Mouse (Mus musculus) right cerebral cortex, postnatal 25 days (tissue): ENCODE measurements around the gene Tas1r3.

Experiments
- DNase-seq: peaks from one replicate; pipeline ENCODE4 v3.0.0; 2022

Gene Tas1r3

GRCm38 (mm10) chr4:155883587-155883986 lies 20.4 kb upstream of the Tas1r3 start:
- DNase-seq = no peak

DNA sequence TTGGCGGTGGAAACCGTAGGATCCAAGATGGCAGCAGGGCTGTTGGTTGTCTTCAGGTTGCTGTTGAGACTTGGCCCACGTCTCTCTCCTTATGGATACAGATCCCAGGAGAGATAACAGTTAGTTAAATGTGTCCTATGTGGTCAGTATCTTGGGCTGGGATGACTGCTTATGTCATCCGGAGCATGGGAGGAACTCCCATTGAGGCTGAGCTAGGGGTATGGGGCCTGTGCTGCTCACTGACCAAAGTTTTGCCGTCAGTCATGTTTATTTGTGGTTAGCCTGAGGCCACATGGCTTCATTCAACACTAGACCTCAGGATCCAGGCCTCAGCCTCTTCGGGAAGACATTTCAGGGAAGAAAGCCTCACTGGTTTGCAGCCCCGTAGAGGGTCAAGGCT lies 8.2 kb upstream of the Tas1r3 start:
- no peak for DNase-seq

- DNase-seq = peak; percentile 98
Measured at GRCm38 (mm10) chr4:155869317-155870033, 6.3 kb upstream of the Tas1r3 start, which contains the start of the genes Cptp and Ints11. Gene Cptp (minus strand): TSS chr4:155869440. Gene Ints11 (plus strand): TSS chr4:155869546.

GRCm38 (mm10) chr4:155868614-155869298 lies 5.6 kb upstream of the Tas1r3 start:
- no peak for DNase-seq

DNA sequence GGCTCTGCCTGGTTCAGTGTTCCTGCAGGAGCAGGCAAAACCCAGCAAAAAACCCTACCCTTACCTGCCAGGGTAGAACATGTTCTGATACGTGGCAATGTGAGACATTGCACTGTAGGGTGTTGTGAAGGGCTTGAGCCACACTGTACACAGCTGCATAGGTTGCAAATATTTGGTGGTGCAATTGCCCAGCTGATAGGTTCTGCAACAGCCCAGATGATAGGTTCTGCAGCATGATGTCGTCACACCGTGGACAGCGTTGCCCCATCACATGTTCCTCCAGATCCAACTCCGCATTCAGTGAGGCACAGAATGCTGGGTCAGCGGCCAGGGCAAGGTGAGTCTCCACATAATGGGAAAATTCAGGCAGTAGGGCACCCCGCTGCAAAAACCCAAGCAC lies 1.4 kb downstream of the Tas1r3 start:
- no peak for DNase-seq

DNA sequence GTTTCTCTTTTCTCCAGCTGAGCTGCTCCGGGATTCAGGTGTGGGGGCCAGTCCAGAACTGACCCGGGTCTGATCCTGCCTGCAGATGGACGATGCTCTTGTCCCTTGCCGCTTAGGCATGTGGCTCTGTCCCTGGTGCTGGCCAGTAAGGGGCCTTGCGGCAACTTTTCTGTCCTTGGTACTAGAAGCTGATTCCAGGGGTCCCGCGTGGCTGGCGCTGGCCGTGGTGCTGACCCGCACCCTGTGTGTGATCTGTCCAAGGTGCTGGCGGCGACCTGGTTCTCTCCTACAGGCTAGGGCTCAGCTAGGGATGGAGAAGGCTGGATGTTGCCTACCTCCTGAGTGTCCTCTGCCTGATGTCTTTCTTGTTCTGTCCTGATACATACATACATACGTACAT lies 3.8 kb downstream of the Tas1r3 start:
- no peak for DNase-seq

DNA sequence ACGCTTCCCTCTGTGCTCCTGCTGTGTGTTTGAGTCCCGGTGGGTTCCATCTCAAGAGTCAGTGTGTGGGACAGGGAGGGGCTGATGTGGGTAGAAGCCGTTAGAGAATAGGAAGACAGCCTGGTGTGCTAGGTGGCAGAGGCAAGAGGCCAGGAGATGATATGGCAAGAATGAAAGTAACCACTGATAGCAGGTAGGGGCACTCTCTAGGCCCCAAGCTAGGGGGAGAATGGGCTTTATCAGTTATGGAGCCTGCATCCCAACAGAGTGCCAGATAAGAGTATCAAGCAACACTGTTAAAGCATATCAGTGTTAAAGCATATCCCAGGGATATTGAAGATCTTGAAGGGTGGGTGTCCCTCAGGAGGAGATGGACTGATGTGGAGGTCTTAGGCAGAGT lies 6.3 kb downstream of the Tas1r3 start:
- DNase-seq = no peak

- no peak for DNase-seq
Measured at GRCm38 (mm10) chr4:155856071-155856470, 7.1 kb downstream of the Tas1r3 start.

DNA sequence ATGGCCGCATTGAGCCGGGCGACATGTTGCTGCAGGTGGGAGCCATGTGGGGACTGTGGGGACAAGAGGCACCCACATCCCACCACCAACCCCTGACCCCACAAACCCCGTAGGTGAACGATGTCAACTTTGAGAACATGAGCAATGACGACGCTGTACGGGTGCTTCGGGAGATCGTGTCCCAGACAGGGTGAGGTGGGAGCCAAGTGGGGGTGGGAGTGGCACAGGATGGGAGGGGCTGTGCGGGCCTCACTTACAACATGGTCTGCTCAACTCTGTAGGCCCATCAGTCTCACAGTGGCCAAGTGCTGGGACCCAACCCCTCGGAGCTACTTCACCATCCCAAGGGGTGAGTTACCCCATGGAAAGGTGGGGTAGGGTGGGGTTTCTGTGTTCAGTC lies 8.2 kb downstream of the Tas1r3 start:
- no peak for DNase-seq

GRCm38 (mm10) chr4:155853421-155853820 lies 9.7 kb downstream of the Tas1r3 start:
- no peak for DNase-seq

DNA sequence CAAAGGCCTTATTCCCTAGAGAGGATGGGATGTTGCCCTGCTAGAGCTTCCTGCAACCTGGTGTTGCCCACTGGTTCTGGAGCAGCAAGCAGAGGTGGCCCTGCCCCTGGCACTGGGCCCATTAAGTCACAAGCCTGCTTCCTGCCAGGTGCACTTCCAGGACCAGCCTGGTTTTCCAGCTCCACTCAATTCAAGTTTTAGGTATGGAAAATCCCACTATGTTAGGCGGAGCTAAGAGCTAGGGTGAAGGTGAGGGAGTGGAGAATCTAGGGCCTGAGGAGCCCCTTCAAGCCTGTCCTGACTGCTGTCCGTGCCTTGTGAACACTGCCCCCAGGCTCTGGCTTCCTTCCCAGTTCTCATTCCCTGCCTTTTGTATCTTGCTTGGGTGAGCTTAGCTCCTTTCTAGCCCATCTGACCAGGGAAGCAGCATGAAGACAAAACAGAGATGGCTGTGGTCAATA lies 11.2 kb downstream of the Tas1r3 start:
- DNase-seq = no peak

DNA sequence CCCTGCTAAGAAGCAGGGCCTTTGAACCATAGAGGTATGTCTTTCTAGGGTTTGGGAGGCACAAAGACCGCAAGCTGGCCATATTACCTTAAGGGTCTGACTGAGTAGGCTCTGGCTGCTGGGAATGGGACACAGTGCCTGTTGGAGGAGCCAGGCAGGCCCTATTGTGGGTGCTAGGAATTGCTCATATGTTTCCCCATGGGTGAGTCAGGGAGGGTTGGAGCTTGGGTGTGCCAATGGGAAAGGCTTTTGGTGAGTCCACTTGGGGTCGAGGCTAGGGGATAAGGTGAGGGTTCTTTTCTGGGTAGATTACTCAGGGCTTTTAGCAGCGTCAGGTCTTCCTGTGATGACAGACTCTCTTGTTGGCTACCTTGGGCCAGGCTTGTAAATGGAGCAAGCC lies 11.8 kb downstream of the Tas1r3 start:
- no peak for DNase-seq

GRCm38 (mm10) chr4:155849792-155850451 lies 13.2 kb downstream of the Tas1r3 start:
- no peak for DNase-seq

DNA sequence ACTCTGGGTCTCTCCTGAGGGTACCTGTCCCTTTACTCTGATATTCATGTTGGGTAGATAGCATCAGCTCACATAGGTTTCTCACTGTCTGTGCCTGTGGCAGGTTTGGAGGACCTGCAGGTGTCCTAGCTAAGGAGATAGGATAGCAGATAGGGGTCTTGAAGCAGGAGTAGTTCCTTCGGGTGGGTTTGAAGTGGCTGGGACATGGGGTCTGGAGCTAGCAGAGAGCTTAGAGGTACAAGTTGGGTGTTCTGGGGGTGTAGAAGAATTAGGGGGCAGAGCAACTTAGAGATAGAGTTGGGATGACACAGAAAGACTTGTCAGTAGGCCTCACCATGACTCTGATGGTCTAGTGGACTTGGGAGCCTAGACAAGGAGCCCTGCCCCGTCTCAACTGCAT lies 13.8 kb downstream of the Tas1r3 start:
- DNase-seq = no peak

DNA sequence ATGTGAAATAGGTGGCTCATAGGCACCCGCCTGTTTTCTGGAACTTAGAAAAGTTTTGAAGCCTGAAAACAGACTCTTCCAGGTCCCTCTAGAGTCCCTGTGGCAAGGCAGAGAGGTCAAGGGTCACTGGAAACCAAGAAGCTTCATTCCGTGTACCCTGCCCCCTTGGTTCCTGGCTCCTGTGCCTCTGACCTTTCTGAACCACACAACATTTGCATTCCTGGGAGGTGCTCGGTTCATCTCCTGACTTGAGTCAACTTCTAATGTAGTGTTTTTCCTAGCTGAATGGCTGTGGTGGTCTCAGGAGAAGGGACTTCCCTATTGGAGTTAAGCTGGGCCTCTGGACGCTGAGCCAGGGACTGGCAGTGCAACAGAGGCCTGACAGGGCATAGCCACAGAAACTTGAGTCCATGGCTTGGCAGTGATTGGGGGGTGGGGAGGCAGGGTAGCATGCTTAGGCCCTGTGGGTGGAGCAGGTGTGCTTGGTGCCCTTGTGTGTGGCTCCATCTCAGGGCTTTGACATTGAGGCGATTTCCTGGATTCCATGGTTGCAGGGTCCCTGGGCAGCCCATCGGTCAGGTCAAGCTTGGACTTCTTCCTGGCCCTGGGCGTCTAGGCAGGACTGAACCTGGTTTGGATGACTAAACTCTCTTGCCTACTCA lies 14.6 kb downstream of the Tas1r3 start:
- DNase-seq = no peak

DNA sequence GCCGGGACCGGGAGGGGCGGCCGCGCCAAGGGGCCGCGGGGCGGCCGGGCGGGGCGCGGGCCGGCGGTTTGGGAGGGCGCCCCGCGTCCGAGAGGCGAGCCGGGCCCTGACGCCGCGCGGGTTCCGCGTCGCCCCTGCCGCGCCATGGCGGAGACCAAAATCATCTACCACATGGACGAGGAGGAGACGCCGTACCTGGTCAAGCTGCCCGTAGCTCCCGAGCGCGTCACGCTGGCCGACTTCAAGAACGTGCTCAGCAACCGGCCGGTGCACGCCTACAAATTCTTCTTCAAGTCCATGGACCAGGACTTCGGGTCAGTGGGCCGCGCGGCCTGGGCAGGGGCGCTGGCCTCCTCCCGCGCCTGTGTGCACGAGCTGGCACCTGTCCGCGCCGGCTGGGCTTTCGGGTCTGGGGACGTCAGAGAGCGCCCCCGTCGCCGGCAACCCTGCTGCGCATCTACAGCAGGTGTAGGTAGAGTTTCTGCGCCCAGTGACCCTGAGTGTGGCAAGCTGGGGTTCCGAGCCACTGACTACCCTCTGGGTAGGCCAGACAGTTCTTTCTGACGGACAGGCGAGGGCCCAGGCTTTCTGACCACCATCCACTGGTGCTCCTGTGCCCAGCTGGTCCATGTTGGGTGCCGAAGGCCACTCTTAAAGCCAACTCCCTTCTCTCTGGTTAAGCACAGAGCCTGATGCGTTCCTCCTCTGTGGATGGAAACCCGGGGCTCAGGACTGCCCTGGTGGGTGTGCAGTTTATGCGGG lies 15.4 kb downstream of the Tas1r3 start:
- DNase-seq = no peak

- DNase-seq = peak; percentile 97
Measured at GRCm38 (mm10) chr4:155846871-155847578, 16.1 kb downstream of the Tas1r3 start, which contains the start of gene Dvl1. Gene Dvl1 (plus strand): TSS chr4:155847402.

DNA sequence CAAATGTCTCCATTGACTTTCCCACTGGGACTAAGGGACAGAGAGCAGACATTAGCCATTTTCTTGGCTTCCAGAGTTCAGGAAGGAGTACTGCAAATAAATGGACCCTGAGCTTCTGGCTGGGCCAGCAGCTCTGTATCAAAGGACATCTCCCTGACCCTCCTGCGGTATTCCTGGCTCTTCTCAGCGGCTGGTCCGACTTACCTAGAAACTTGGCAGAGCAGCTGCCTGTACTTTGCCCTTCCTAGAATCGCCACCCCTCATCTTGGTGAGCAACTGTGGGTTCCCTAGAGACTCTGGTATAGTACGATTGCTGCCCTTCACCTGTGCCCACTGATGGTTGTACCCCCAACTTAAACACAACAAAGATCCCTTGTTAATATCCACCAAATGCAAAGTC lies 19.9 kb downstream of the Tas1r3 start:
- no peak for DNase-seq

DNA sequence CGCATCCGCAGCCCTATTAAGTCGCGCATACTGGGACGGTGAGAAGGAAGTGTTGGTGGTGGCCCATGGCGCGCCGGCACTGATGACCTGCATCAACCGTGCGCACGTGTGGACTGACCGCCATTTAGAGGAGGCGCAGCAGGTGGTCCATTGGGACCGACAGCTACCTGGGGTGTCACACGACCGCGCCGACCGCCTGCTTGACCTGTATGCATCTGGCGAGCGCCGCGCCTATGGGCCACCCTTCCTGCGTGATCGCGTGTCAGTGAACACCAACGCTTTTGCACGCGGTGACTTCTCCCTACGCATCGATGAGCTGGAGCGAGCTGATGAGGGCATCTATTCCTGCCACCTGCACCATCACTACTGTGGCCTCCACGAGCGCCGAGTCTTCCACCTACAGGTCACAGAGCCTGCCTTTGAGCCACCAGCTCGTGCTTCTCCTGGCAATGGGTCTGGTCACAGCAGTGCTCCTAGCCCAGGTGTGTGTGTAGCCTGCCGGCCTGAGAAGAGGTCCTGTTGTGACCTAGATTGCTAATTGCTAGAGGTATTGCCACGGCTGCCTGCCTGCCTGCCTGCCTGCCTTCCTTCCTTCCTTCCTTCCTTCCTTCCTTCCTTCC lies 21.4 kb downstream of the Tas1r3 start:
- no peak for DNase-seq

DNA sequence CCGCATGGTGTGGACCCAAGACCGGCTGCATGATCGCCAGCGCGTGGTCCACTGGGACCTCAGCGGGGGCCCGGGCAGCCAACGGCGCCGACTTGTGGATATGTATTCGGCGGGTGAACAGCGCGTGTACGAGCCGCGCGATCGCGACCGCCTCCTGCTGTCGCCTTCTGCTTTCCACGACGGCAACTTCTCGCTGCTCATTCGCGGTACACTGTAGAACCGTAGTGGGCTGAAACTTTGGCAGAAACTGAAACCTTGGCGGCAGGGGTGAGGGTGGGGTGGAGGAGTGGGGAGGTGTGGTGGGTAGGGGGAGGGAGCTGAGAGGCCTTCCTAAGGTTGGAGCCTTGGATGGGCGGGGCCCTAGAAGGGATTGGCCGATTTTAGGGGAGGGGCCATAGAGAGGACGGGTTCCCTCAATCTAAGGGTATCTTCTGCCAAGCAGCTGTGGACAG lies 22.1 kb downstream of the Tas1r3 start:
- DNase-seq = no peak
